Mouse (Mus musculus) hindbrain, postnatal 0 days (tissue): ENCODE data around the gene Prkn. TPM values are rescaled to one million over a fixed set of nuclear protein-coding genes. Genes with fewer than 3 reads are reported as not detected.
A peak's percentile ranks its signal among the peaks of the same experiment; 100 is the strongest.

Source experiments
- ATAC-seq: fragments of 200-750 bp; cut with Nextera tagmentation; 2 replicates; pipeline ENCODE4 v1.8.0; 2017; ENCODE audit warnings: mild to moderate bottlenecking, moderate TSS enrichment, moderate library complexity
- DNase-seq: peaks from one replicate; pipeline ENCODE4 v3.0.0-alpha.2; 2015; ENCODE audit warnings: low spot score
- H3K27ac ChIP-seq: fragments of 300-500 bp; sonication (generic); 2 replicates; pipeline ENCODE4 v1.5.1; 2014; ENCODE audit warnings: mild to moderate bottlenecking
- H3K27me3 ChIP-seq: fragments of 300-500 bp; sonication (generic); 2 replicates; pipeline ENCODE4 v1.6.1; 2014; ENCODE audit warnings: low read length, mixed read lengths; ENCODE audit not compliant: insufficient read depth
- H3K36me3 ChIP-seq: fragments of 300-500 bp; sonication (generic); 2 replicates; pipeline ENCODE4 v1.6.1; 2014; ENCODE audit warnings: low read length, mixed read lengths; ENCODE audit not compliant: insufficient read depth
- H3K4me1 ChIP-seq: fragments of 300-500 bp; sonication (generic); 2 replicates; pipeline ENCODE4 v1.6.1; 2014; ENCODE audit warnings: antibody characterized with exemption, low read length, mixed read lengths; ENCODE audit not compliant: insufficient read depth
- H3K4me2 ChIP-seq: fragments of 300-500 bp; sonication (generic); 2 replicates; pipeline ENCODE4 v1.6.1; 2014; ENCODE audit warnings: low read depth, mild to moderate bottlenecking, low read length, moderate library complexity, mixed read lengths
- H3K4me3 ChIP-seq: fragments of 300-500 bp; sonication (generic); 2 replicates; pipeline ENCODE4 v1.5.1; 2014; ENCODE audit warnings: low read length
- H3K9ac ChIP-seq: fragments of 300-500 bp; sonication (generic); replicated peaks from 2 replicates; pipeline ENCODE4 v1.6.1; 2014; ENCODE audit warnings: mild to moderate bottlenecking, low read length, moderate library complexity, mixed read lengths
- H3K9me3 ChIP-seq: fragments of 300-500 bp; sonication (generic); 2 replicates; pipeline ENCODE4 v1.6.1; 2016; ENCODE audit warnings: low read length, mixed read lengths
- CTCF ChIP-seq: IDR thresholded peaks from 2 replicates; pipeline ENCODE4 v1.5.1; 2016; ENCODE audit warnings: antibody characterized with exemption, control low read depth, low read depth
- WGBS: fragments of 180-500 bp; shearing (Covaris S2); extraction: QIAGEN DNeasy Blood & Tissue Kit; methylation state at CpG from one replicate; pipeline ENCODE4 v1.1.7; 2014; 5-methylcytosine and 5-hydroxymethylcytosine counted together
- polyA plus RNA-seq: library from polyadenylated mRNA; unstranded; fragments of >200 nt; fragmentation: Nextera tagmentation; extraction: Ambion mirVana; gene quantifications from 2 replicates; pipeline ENCODE4 v1.2.1, GENCODE M21; 2015
- total RNA-seq: library from RNA; depleted of rRNA; stranded (reverse); fragments of >200 nt; gene quantifications from 2 replicates; pipeline ENCODE4 v1.2.3, GENCODE M21; 2014

The Prkn gene
- total and polyA plus RNA-seq, 2 experiments from 2014 or later = 9.3 to 10.7 TPM

GRCm38 (mm10) chr17:11621492-11621891 is 781.3 kb downstream of the Prkn start:
- Histone ChIP-seq H3K4me2 (no peak overlapping the region), H3K9me3 (no peaks in the 10 kb centered on the region), H3K27ac (no peak overlapping the region), H3K4me3 (no peak overlapping the region), H3K9ac (no peak overlapping the region), H3K27me3 (no peaks in the 10 kb centered on the region), H3K4me1 (no peaks in the 10 kb centered on the region; the same call in 1 of the 2 replicates), H3K36me3 (no peaks in the 10 kb centered on the region)
- 60% methylated on average over 3 of the region's 3 CpGs for WGBS
- ATAC-seq (no peak), DNase-seq (peak; percentile 30)
- peak; percentile 53 for TF ChIP-seq CTCF

- H3K4me3 ChIP-seq = no peak overlapping the region
- no peak for TF ChIP-seq CTCF
- no peak overlapping the region for H3K4me2 ChIP-seq
- H3K27me3 ChIP-seq = no peaks in the 10 kb centered on the region
- no peaks in the 10 kb centered on the region for H3K36me3 ChIP-seq
- DNase-seq (no peak), ATAC-seq (no peak)
- H3K9ac ChIP-seq = no peak overlapping the region
- no peaks in the 10 kb centered on the region for H3K9me3 ChIP-seq
- H3K27ac ChIP-seq = no peak overlapping the region
- H3K4me1 ChIP-seq = no peaks in the 10 kb centered on the region
- 56% methylated on average over 3 of the region's 3 CpGs for WGBS
These were observed 786.1 kb downstream of the Prkn start for GRCm38 (mm10) chr17:11626306-11626705.

- DNase-seq = no peak
- no peaks in the 10 kb centered on the region for H3K27me3 ChIP-seq
- no peaks in the 10 kb centered on the region for H3K9me3 ChIP-seq
- ATAC-seq = no peak
- H3K4me1 ChIP-seq = no peaks in the 10 kb centered on the region
- H3K27ac ChIP-seq = no peak overlapping the region
- no peak overlapping the region for H3K4me2 ChIP-seq
- 93% methylated on average over 11 of the region's 11 CpGs for WGBS
- H3K4me3 ChIP-seq = no peak overlapping the region
- no peaks in the 10 kb centered on the region for H3K36me3 ChIP-seq
- TF ChIP-seq CTCF = no peak
- no peak overlapping the region for H3K9ac ChIP-seq
These were observed 794.9 kb downstream of the Prkn start for GRCm38 (mm10) chr17:11635121-11635520.

GRCm38 (mm10) chr17:11637642-11638041 is 797.5 kb downstream of the Prkn start:
- no peak overlapping the region for H3K27ac ChIP-seq
- 86% methylated on average over 10 of the region's 10 CpGs for WGBS
- no peak for TF ChIP-seq CTCF
- H3K9me3 ChIP-seq = no peaks in the 10 kb centered on the region
- H3K9ac ChIP-seq = no peak overlapping the region
- no peak overlapping the region for H3K4me3 ChIP-seq
- H3K4me2 ChIP-seq = no peak overlapping the region
- no peaks in the 10 kb centered on the region for H3K36me3 ChIP-seq
- ATAC-seq = no peak
- no peak for DNase-seq
- no peaks in the 10 kb centered on the region for H3K27me3 ChIP-seq
- H3K4me1 ChIP-seq = no peaks in the 10 kb centered on the region

- H3K27ac ChIP-seq = no peak overlapping the region
- no peaks in the 10 kb centered on the region for H3K4me1 ChIP-seq
- H3K4me2 ChIP-seq = no peak overlapping the region
- no peak for ATAC-seq
- no peaks in the 10 kb centered on the region for H3K36me3 ChIP-seq
- H3K9me3 ChIP-seq = no peaks in the 10 kb centered on the region
- no peak overlapping the region for H3K4me3 ChIP-seq
- no peak for TF ChIP-seq CTCF
- H3K27me3 ChIP-seq = no peaks in the 10 kb centered on the region
- H3K9ac ChIP-seq = no peak overlapping the region
- WGBS = 81% methylated on average over 6 of the region's 6 CpGs
- no peak for DNase-seq
These were observed 798.3 kb downstream of the Prkn start for GRCm38 (mm10) chr17:11638451-11638850.

GRCm38 (mm10) chr17:11639786-11640185 is 799.6 kb downstream of the Prkn start:
- 63% methylated on average over 5 of the region's 5 CpGs for WGBS
- ATAC-seq = no peak
- no peaks in the 10 kb centered on the region for H3K4me1 ChIP-seq
- H3K27me3 ChIP-seq = no peaks in the 10 kb centered on the region
- no peak overlapping the region for H3K27ac ChIP-seq
- H3K4me3 ChIP-seq = no peak overlapping the region
- no peaks in the 10 kb centered on the region for H3K36me3 ChIP-seq
- H3K4me2 ChIP-seq = no peak overlapping the region
- no peak for TF ChIP-seq CTCF
- no peak overlapping the region for H3K9ac ChIP-seq
- no peaks in the 10 kb centered on the region for H3K9me3 ChIP-seq
- DNase-seq = no peak

GRCm38 (mm10) chr17:11642328-11642727 is 802.1 kb downstream of the Prkn start:
- DNase-seq = peak; percentile 17
- no peak for TF ChIP-seq CTCF
- Histone ChIP-seq H3K36me3 (no peaks in the 10 kb centered on the region), H3K27me3 (no peaks in the 10 kb centered on the region), H3K27ac (no peak overlapping the region), H3K4me2 (no peak overlapping the region), H3K9me3 (no peaks in the 10 kb centered on the region), H3K4me3 (no peak overlapping the region), H3K9ac (no peak overlapping the region), H3K4me1 (no peaks in the 10 kb centered on the region)
- WGBS = 32% methylated on average over 1 of the region's 1 CpGs
- ATAC-seq = peak; percentile 40; the same call in 1 of the 2 replicates
